Mouse (Mus musculus) forebrain, embryonic 15.5 days (tissue): ENCODE data around the gene Stox2. TPM values are rescaled to one million over a fixed set of nuclear protein-coding genes. Genes with fewer than 3 reads are reported as not detected.
"Not testable (repeated sequence)": the region's sequence is repeated elsewhere in the genome, so short reads cannot be mapped to it uniquely, and the experiment has no call there.

Experiments used
- ATAC-seq: fragments of 200-750 bp; cut with Nextera tagmentation; replicated peaks from 2 replicates; pipeline ENCODE4 v1.8.0; 2017; ENCODE audit warnings: mild to moderate bottlenecking, moderate TSS enrichment, moderate library complexity
- H3K27ac ChIP-seq: fragments of 300-500 bp; sonication (generic); replicated peaks from 2 replicates; pipeline ENCODE4 v1.5.1; 2015; ENCODE audit warnings: mild to moderate bottlenecking, inconsistent platforms
- H3K27me3 ChIP-seq: fragments of 300-500 bp; sonication (generic); 2 replicates; pipeline ENCODE4 v1.6.1; 2015; ENCODE audit warnings: inconsistent platforms
- H3K36me3 ChIP-seq: fragments of 300-500 bp; sonication (generic); 2 replicates; pipeline ENCODE4 v1.6.1; 2015; ENCODE audit warnings: mild to moderate bottlenecking, inconsistent platforms
- H3K4me1 ChIP-seq: fragments of 300-500 bp; sonication (generic); 2 replicates; pipeline ENCODE4 v1.6.1; 2015; ENCODE audit warnings: inconsistent platforms
- H3K4me2 ChIP-seq: fragments of 300-500 bp; sonication (generic); replicated peaks from 2 replicates; pipeline ENCODE4 v1.6.1; 2015; ENCODE audit warnings: mild to moderate bottlenecking, inconsistent platforms
- H3K4me3 ChIP-seq: fragments of 300-500 bp; sonication (generic); 2 replicates; pipeline ENCODE4 v1.5.1; 2015; ENCODE audit warnings: mild to moderate bottlenecking, inconsistent platforms
- H3K9ac ChIP-seq: fragments of 300-500 bp; sonication (generic); replicated peaks from 2 replicates; pipeline ENCODE4 v1.6.1; 2015; ENCODE audit warnings: mild to moderate bottlenecking, inconsistent platforms
- H3K9me3 ChIP-seq: fragments of 300-500 bp; sonication (generic); 2 replicates; pipeline ENCODE4 v1.6.1; 2016; ENCODE audit warnings: inconsistent platforms
- WGBS: fragments of 180-500 bp; shearing (Covaris S2); methylation state at CpG from one replicate; pipeline ENCODE4 v1.1.7; 2015; ENCODE audit warnings: mixed read lengths; 5-methylcytosine and 5-hydroxymethylcytosine counted together
- polyA plus RNA-seq: library from polyadenylated mRNA; unstranded; fragments of >200 nt; fragmentation: Nextera tagmentation; extraction: Ambion mirVana; gene quantifications from 2 replicates; pipeline ENCODE4 v1.2.1, GENCODE M21; 2015

The Stox2 gene
- polyA plus RNA-seq, 1 experiment from 2014 or later = 47.2 TPM

DNA sequence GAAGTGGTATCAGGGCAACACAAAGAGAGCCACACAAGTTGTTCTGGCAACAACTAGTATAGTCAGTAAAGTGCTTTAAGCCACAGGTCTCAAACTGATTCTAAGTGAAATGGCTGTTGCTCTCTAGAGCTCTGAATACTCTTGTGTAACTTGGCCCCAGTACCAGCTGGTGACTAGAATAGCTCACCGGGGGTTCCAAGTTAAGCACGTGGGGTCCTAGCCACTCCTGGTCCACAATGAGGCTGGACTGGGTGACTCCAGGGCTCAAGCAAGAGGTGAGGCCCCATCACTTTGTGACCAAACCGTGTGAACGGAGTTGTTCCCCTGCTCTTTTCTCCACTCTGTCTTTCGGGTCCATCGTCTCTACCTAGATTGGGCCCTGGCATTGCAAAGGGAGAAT lies 8.2 kb downstream of the Stox2 start:
- Histone ChIP-seq H3K9ac (no peak overlapping the region), H3K4me2 (no peak overlapping the region), H3K27me3 (no peaks in the 10 kb centered on the region), H3K27ac (no peak overlapping the region), H3K4me3 (no peak overlapping the region), H3K36me3 (no peaks in the 10 kb centered on the region), H3K4me1 (no peaks in the 10 kb centered on the region), H3K9me3 (no peaks in the 10 kb centered on the region)
- no peak for ATAC-seq
- 79% methylated on average over 6 of the region's 6 CpGs for WGBS

DNA sequence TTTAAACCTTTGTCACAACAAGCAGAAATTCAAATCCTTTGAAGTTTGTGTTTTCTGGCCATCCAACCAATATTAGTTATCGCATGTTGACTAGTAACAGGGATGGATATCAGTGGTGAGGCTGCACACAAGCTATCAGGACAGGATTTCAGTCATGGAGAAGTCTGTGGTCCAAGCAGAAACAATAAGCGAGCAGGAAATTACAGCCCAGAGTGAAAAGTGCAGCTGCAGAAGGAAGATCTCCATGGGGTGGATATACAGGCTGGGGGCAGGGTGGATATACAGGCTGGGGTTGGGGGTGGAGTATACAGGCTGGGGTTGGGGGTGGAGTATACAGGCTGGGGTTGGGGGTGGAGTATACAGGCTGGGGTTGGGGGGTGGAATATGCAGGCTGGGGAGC lies 10.3 kb downstream of the Stox2 start:
- 87% methylated on average over 2 of the region's 2 CpGs for WGBS

GRCm38 (mm10) chr8:47435412-47435811 lies 10.8 kb downstream of the Stox2 start:
- H3K4me3 ChIP-seq = no peak overlapping the region
- no peak overlapping the region for H3K4me2 ChIP-seq
- H3K27ac ChIP-seq = no peak overlapping the region
- no peaks in the 10 kb centered on the region for H3K36me3 ChIP-seq
- no peaks in the 10 kb centered on the region for H3K27me3 ChIP-seq
- no peaks in the 10 kb centered on the region for H3K9me3 ChIP-seq
- ATAC-seq = no peak
- 63% methylated on average over 4 of the region's 4 CpGs for WGBS
- H3K9ac ChIP-seq = no peak overlapping the region
- peaks cover 8% of the 10 kb centered on the region; the same call in 1 of the 2 replicates for H3K4me1 ChIP-seq

More for the DNA sequence above, 10.3 kb downstream of the Stox2 start:
- H3K9me3 ChIP-seq = no peaks in the 10 kb centered on the region
- no peaks in the 10 kb centered on the region for H3K27me3 ChIP-seq
- no peaks in the 10 kb centered on the region for H3K36me3 ChIP-seq
- H3K4me3 ChIP-seq = no peak overlapping the region
- H3K27ac ChIP-seq = no peak overlapping the region
- no peak for ATAC-seq
- peaks cover 8% of the 10 kb centered on the region; the same call in 1 of the 2 replicates for H3K4me1 ChIP-seq
- H3K4me2 ChIP-seq = no peak overlapping the region
- H3K9ac ChIP-seq = no peak overlapping the region

DNA sequence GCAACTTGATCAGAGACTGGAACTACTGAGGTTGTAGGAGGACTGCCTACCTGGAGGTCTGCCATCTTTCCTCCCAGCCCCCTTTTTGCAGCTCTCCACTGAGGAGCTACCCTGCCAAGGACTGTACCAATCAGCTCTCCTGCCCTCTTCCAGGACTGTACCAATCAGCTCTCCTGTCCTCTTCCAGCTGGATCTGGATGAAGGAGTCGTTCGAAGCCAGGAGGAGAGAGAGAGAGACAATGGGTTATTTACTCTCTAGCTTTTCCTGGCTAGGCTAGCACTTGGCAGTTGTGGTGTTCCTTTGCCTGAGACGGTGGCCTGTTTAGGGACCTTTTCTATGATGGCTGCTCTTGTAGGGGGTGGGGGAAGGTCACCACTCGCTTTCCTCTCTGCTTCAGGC lies 14.9 kb downstream of the Stox2 start:
- 45% methylated on average over 4 of the region's 4 CpGs for WGBS
- Histone ChIP-seq H3K9me3 (no peaks in the 10 kb centered on the region), H3K4me2 (no peak overlapping the region), H3K27me3 (no peaks in the 10 kb centered on the region), H3K4me3 (no peak overlapping the region), H3K36me3 (no peaks in the 10 kb centered on the region), H3K27ac (peak overlapping the region; percentile 36; the same call in 1 of the 2 replicates), H3K4me1 (peaks cover 8% of the 10 kb centered on the region; the same call in 1 of the 2 replicates), H3K9ac (no peak overlapping the region)
- ATAC-seq = peak; percentile 93

DNA sequence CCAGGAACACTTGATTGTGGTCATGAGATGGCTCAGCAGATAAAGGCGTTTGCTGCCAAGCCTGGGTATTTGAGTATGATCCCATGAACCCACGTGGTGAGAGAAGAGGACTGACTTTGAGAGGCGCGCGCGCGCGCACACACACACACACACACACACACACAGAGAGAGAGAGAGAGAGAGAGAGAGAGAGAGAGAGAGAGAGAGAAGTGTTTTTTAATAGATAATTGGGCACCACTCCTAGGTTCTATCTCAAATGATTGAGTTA lies 32.0 kb downstream of the Stox2 start:
- not testable (repeated sequence) for H3K36me3 ChIP-seq, H3K9ac ChIP-seq, H3K9me3 ChIP-seq, H3K27ac ChIP-seq
- peaks cover 27% of the 10 kb centered on the region for H3K4me1 ChIP-seq
- peak overlapping the region; percentile 62 for H3K4me3 ChIP-seq
- ATAC-seq = peak; percentile 24
- peaks cover 31% of the 10 kb centered on the region for H3K27me3 ChIP-seq
- peak overlapping the region; percentile 98 for H3K4me2 ChIP-seq
- WGBS = under 1% methylated on average over 8 of the region's 8 CpGs

- no peaks in the 10 kb centered on the region for H3K9me3 ChIP-seq
- ATAC-seq = peak; percentile 83
- peaks cover 27% of the 10 kb centered on the region for H3K4me1 ChIP-seq
- no peak overlapping the region for H3K27ac ChIP-seq
- peaks cover 36% of the 10 kb centered on the region for H3K27me3 ChIP-seq
- H3K36me3 ChIP-seq = no peaks in the 10 kb centered on the region
- peak overlapping the region; percentile 98 for H3K4me2 ChIP-seq
- under 1% methylated on average over 46 of the region's 46 CpGs for WGBS
- peak overlapping the region; percentile 62 for H3K4me3 ChIP-seq
- peak overlapping the region; percentile 44 for H3K9ac ChIP-seq
These were observed 32.5 kb downstream of the Stox2 start for GRCm38 (mm10) chr8:47413524-47414257.

DNA sequence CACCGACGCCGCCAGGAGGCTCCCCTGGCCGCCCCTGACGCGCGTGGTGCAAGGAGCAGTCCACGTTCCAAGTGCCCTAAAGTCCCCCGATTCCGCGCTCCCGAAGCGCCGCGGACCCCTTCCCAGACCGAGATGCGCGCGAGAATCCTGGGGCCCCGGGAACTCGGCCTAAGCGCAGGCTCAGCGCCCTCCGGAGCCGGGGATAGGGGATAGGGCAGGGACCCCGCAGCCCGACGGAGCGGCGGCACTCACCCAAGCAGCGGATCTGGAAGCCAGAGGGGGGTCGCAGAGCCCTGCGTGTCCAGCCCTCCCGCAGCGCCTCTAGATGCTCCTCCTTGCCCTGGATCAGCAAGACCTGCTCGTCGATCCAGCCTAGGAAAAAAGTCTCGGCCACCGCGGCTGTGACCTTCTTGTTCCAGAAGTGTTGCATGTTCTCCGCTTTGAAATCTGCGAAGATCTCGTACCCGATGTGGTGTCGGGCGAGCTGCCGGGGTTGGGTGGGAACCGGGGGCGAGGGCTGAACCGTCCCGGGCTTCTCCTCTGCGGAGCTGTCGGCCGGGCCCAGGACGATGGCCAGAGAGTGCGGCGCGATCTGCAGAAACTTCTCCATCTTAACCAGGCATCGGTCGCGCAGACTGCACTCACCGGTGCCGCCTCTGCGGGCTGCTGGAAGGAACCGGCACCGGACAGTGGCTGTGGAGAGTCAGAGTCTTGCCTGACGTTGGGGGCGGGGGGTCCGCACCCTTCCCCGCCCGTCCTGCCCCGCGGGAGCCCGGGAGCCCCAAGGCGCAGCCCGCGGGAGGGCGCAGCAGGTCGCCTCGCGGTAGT lies 33.3 kb downstream of the Stox2 start:
- peaks cover 27% of the 10 kb centered on the region for H3K4me1 ChIP-seq
- H3K4me2 ChIP-seq = peak overlapping the region; percentile 98
- no peaks in the 10 kb centered on the region for H3K9me3 ChIP-seq
- H3K9ac ChIP-seq = peak overlapping the region; percentile 44
- peak; percentile 57 for ATAC-seq
- H3K36me3 ChIP-seq = no peaks in the 10 kb centered on the region
- H3K27ac ChIP-seq = no peak overlapping the region
- peak overlapping the region; percentile 62 for H3K4me3 ChIP-seq
- peaks cover 43% of the 10 kb centered on the region for H3K27me3 ChIP-seq
- under 1% methylated on average over 80 of the region's 81 CpGs for WGBS

- 2% methylated on average over 41 of the region's 43 CpGs for WGBS
- H3K27ac ChIP-seq = no peak overlapping the region
- peak; percentile 61; the same call in 1 of the 2 replicates for ATAC-seq
- no peaks in the 10 kb centered on the region for H3K9me3 ChIP-seq
- H3K4me1 ChIP-seq = peaks cover 27% of the 10 kb centered on the region
- H3K36me3 ChIP-seq = no peaks in the 10 kb centered on the region
- H3K4me2 ChIP-seq = peak overlapping the region; percentile 98
- peak overlapping the region; percentile 32; the same call in 1 of the 2 replicates for H3K9ac ChIP-seq
- H3K4me3 ChIP-seq = peak overlapping the region; percentile 62
- H3K27me3 ChIP-seq = peaks cover 43% of the 10 kb centered on the region
These were observed 34.0 kb downstream of the Stox2 start for GRCm38 (mm10) chr8:47411994-47412695.

DNA sequence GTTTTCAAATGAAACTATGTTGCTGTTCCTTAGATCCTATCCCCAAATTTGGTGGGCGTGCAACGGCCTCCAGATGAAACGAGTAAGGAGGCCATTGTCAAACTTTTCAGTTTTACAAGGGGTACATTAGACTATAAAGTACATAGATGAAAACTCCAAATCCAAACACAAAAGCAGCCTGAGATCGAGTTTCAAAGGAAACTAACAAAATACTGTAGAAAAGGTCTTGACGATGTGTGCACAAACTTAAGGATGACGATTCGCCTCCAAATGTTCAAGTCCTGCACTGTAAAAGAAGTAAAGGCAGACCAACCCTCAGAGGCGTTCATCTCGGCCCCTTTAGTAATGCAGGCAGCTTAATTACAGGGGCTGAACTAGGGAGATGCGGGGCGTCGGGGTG lies 34.8 kb downstream of the Stox2 start:
- H3K4me2 ChIP-seq = no peak overlapping the region

DNA sequence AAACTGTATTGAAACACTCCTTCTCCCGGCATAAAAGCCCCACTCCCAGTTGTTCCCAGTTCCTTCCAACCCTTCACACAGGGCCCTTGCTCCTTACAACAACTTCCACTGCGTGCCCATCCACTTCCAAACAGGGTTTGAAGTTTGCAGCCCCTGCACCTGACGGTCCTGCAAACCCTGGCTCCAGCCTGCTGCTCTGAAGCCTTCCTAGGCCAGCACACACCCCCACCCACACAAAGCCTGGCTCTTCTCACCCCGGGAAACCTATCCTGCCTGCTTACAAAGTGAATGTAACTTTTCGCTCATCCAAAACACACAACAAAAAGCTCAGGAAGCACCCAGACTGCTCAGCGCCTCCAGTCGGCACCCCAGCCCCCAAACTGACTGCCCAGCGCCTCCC lies 37.1 kb downstream of the Stox2 start:
- H3K9ac ChIP-seq = no peak overlapping the region
- peaks cover 26% of the 10 kb centered on the region for H3K4me1 ChIP-seq
- H3K4me2 ChIP-seq = no peak overlapping the region
- peaks cover 37% of the 10 kb centered on the region for H3K27me3 ChIP-seq
- 11% methylated on average over 8 of the region's 8 CpGs for WGBS
- no peaks in the 10 kb centered on the region for H3K9me3 ChIP-seq
- no peak for ATAC-seq
- no peaks in the 10 kb centered on the region for H3K36me3 ChIP-seq
- H3K4me3 ChIP-seq = no peak overlapping the region
- no peak overlapping the region for H3K27ac ChIP-seq

More for the DNA sequence above, 34.8 kb downstream of the Stox2 start:
- no peak overlapping the region for H3K27ac ChIP-seq
- no peaks in the 10 kb centered on the region for H3K9me3 ChIP-seq
- ATAC-seq = no peak
- peaks cover 27% of the 10 kb centered on the region for H3K4me1 ChIP-seq
- no peak overlapping the region for H3K9ac ChIP-seq
- H3K36me3 ChIP-seq = no peaks in the 10 kb centered on the region
- H3K4me3 ChIP-seq = no peak overlapping the region
- H3K27me3 ChIP-seq = peaks cover 43% of the 10 kb centered on the region
- WGBS = 10% methylated on average over 12 of the region's 12 CpGs

DNA sequence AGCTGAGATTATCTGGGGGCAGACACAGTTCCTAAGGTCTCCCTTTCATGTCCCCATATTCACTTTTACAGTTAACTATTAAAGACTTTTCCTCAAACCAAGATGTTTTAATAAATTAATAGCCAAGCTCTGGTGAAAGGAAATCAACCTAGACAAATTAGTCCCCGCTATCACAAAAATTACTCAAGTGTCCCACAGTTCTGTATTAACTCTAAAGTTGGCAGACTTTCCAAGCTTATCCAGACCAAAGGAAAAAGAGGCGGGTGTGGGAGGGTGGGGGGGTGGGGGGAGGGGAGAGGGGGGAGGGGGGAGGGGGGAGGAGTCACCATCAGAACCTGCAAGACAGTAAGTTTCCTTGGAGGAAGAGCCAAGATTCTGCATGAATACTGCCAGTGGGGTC lies 41.3 kb downstream of the Stox2 start:
- Histone ChIP-seq H3K27ac (no peak overlapping the region), H3K27me3 (peaks cover 13% of the 10 kb centered on the region), H3K9ac (no peak overlapping the region), H3K9me3 (no peaks in the 10 kb centered on the region), H3K4me1 (no peaks in the 10 kb centered on the region), H3K4me3 (no peak overlapping the region), H3K36me3 (no peaks in the 10 kb centered on the region), H3K4me2 (no peak overlapping the region)
- WGBS = 96% methylated on average over 1 of the region's 2 CpGs
- ATAC-seq = no peak

GRCm38 (mm10) chr8:47392927-47393326 lies 53.2 kb downstream of the Stox2 start:
- no peak for ATAC-seq
- Histone ChIP-seq H3K9ac (no peak overlapping the region), H3K4me3 (no peak overlapping the region), H3K4me2 (no peak overlapping the region), H3K36me3 (no peaks in the 10 kb centered on the region), H3K4me1 (no peaks in the 10 kb centered on the region), H3K27ac (no peak overlapping the region), H3K27me3 (no peaks in the 10 kb centered on the region), H3K9me3 (no peaks in the 10 kb centered on the region)
- 64% methylated on average over 7 of the region's 7 CpGs for WGBS
